Mouse (Mus musculus) heart, adult 11 months (tissue): Measurements from ENCODE around the gene Shank1.
"Not testable (repeated sequence)": the region's sequence is repeated elsewhere in the genome, so short reads cannot be mapped to it uniquely, and the experiment has no call there.

Experiments used
- DNase-seq: peaks from one replicate; pipeline ENCODE4 v3.0.0; 2022

The Shank1 gene

DNA sequence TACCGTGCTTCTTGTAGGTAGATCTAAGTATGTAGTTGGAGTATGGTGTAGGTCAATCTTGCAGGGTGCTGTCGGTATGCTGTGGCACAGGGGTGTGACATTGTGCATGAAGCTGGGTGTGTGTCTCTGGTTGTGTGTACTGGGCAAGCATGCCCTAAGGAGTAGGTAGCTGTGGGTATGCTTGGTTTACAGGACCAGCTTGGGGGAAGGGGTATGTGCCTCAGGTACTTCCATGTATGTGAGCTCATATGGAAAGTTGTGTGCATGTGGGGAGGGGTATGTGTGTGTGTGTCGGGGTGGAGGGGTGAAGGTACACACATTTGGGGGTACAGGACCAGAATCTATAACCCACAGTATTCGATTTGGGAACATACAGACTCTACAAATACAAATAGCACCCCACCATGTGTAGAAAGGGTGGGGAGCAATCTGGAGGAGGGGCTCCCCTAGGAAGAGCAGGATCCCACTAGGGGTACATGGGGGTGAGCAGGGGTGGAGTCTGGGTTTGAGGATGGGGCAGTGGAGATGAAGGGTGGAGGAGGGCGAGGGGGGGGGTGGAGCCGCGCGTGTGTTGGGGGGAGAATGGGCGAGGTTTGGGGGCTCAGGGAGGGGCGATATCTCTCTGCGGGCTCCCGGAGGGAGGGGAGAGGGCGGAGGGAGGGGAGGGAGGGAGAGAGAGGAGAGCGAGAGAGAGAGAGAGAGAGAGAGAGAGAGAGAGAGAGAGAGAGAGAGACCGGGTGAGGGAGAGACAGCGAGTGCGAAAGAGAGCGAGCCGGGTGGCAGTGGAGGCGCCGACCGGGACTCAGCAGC is at the start of gene Shank1:
TSS of gene Shank1 (plus strand) at position 779 of the 810 bp plus-strand sequence.
- no peak for DNase-seq

DNA sequence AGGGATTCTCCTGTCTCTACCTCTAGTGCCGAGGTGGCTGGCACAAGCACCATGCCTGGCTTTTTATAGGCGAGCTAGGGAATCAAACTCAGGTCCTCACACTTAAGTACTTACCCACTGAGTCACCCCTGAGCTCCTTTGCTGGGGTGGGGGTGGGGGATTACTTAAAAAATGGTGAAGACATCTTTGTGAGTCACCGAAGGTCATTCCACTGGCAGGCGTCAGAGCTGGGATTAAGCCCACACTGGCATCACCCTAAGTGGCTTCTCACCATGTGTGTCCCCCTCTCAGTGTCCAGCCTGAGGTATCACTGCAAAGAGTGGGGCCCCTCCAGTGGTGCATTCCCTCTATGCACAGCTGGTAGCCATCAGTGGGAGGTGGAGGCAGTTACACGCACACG is 49.6 kb upstream of the Shank1 start:
- no peak for DNase-seq

DNA sequence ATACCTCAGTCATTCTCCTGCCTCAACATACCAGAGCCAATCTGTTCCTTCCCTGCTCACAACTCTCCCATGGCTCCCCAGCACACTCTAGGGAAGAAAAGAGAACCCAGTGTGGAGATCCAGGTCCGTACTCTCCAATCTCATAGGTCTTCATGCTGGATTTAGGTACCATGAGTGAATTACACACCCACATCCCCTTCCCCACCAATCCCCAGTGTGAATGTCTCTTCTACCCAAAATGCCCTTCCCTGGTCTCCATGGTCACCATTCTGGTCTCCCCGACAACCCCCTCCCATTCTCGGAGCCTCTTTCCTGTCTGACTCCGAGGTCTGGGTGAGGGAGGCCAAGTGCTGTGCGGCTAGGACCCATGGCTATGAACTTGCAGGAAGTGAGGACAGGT is 48.9 kb upstream of the Shank1 start, which contains the start of gene Gm15517:
TSS of gene Gm15517 (plus strand) at position 301 of the 400 bp plus-strand sequence.
- DNase-seq: no peak

DNA sequence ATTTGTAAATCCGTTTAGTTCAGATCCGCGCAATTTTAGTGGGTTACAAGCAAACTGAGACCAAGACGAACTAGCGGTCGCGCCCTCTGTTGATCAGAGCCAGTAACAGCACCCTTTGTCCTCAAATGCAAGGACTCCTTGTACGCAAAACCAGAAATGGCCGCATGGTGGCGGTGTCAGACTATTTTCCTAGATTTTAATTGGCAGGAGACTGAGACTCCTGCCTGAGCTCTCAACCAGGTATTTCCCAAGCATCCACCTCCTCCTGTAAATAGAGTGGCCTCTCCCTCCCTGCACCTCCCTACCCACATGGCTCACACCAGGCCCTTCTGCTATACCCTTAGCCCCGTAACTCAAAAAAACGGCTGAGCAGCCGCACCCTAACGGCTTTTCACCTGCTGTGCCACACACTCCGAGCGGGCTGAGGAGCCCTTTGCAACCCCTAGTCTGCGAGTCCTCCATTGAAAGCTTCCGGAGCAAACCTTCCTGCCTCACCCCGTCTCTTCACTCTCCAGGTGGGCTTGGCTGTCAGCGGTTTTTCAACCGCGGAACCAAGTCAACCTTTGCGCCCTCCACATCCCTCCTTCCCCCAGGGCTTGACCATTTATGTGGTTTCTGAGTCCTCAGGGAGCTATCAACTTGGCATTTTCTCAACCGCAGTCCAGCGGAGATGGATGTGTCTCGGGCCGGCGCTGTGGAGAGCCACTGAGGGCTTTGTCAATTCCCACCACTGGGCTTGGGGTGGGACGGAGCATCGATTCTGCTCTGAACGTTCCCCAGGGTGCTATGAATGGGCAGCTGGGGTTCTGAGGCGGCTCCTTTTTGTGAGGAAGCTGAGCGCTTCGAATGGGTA is 47.0 kb upstream of the Shank1 start:
- DNase-seq: peak; percentile 96

DNA sequence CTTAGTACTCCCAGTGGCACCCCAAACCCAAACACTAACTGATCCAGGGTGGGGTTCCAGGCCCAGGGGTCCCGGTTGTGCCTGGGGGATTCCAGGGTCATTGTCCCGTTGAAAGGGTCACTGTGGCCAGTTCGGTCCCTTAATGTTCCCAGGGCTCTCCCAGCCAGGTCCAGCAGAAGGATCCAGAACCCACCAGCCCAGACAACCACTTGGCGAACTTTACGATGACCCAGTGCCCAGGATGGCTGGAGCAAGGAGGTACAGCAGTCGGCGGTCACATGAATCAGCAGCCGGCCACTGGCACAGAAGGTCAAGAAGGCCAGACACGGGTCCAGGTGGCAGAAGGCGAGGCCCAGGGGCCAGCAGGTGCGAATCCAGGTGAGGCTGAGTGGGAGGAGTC is 41.9 kb upstream of the Shank1 start:
- peak; percentile 76 for DNase-seq

DNA sequence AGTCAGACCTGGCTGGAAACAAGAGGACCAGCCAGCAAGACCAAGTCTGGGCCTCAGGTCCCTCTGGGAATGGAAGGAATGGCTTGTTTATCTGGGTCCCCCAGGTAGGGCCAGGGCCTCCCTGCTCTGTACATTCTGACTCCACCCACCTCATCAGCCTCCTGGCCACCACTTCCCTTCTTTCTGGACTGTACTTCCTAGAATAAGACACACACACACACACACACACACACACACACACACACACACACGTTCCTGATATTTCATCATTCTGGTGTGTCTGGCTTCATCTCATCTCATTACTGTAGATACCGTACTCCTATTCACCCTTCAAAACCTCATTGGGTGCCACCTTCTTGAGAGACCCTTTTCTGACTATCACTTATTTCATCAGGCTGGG is 40.7 kb upstream of the Shank1 start:
- DNase-seq: peak; percentile 82

DNA sequence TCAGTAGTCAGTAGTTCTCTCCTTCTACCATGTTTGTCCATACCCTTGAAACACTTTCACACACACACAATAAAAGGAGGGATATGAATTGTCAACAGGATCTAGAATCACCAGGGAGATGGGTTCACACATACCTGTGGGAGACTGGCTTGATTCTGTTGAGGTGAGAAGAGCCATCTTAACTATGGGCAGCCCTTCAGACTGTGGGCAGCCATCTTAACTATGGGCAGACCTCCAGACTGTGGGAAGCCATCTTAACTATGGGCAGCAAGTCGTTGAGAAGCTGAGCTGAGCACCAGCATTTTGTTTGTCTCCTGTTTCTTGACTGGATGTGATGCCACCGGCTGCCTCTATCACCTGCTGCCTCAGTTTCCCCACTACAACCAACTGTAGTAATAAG is 38.7 kb upstream of the Shank1 start:
- peak; percentile 74 for DNase-seq

DNA sequence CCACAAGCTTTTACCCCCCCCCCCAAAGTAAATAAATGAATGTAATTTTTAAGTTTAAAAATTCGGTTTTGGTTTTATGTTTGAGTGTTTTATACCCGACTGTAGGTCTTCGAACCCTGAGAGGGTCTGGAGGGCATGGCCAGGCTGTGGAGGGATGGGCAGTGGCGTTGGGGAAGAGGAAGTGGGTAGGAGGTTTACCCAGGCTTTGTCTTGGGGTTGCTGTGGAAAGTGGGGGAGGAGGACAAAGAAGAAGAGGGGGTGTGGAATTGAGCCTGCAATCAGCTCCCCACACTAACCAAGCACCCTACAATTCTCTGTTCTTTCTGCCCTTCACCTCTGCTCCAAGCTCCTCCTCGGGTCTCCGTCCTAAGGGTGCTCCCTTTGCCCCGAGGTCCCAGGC is 37.5 kb upstream of the Shank1 start:
- peak; percentile 62 for DNase-seq

DNA sequence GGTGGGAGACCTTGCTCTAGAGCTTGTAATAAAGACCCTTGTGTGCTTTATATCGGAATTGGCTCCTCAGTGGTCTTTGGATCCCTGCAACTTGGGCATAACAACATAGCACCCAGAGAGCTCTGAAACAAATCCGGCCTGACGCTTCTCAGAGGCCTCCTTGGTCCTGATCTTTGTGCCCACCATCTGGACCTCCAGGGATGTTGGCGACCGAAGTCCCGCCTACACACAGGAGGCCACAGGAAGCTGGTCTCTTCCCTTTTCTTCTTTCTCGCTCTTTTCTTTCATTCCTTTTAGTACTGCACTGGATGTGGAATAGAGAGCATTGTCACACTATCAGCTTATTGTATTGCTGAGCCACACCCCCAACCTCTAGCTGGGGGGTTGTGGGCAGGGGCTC is 36.6 kb upstream of the Shank1 start:
- DNase-seq: peak; percentile 78

DNA sequence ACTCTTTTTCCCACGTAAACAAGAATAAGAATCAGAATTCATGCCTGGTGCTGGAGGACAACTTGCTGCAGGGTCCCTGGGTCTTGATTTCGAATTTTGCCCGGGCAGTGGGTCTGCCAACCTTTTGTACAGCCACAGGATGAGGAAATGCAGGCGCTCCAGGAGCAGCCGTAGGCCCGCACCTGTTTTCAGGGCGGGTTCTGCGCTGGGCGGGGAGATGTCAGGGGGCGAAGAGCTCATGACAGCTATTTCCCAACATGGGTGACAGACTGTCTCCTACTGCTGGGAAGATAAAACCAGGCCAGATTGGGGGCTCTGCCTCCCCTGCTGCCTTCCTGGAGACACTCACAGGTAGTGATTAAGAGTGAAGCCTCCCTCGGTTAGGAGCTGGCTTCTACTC is 36.0 kb upstream of the Shank1 start:
- peak; percentile 81 for DNase-seq

DNA sequence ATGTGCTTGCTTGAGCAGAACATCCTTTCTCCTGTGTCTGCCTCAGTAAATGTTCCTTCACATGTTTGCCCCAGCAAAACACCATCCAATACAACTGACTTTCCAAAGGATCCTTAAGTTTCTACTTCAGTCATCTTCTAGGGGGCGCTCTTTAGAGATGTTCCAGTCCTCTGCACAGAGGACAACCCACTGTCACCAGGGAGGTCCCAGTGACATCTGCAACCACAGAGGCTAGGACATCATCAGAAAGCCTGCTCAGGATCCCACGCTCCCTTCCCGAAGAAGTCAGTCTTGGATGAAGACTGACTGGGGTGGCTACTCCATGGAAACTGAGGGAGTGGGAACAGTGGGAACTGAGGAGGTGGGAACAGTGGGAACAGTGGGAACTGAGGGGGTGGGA is 34.5 kb upstream of the Shank1 start:
- DNase-seq: no peak

DNA sequence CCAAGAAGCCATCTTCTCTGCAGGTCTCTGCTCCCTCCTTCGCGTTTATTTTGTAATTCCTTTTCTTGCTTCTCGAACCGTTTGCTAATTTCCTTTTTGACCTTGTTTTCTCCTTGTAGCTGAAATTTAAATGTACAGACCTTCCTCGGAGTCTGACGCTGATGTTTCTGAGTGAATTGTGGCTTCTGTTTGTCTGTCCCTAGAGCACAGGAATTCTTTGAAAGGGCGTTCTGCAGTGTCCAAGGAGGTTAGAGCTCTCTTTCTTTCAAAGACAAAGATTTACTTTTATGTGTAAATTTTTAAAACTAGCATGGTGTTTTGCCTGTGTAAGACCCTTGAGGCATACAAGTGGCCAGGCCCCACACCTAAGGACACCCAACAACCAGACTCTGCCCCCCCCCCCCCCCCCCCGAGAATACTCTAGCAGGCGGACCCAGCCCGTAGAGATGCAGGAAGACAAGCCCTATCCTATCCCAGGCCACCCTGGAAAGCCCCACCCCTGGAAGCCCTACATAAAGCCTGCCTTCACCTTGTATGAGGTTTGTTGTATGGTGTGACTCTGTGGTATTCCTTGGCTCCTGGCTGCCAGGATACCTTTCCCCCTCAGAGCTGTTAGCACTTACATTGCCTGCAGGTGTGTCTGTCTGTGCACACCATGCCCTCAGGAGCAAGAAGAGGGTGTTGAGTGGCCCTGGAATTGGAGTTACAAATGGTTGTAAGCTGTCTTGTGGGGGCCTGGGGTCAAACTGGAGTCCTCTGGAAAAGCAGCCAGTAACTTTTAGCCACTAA is 33.4 kb upstream of the Shank1 start:
- DNase-seq: no peak

DNA sequence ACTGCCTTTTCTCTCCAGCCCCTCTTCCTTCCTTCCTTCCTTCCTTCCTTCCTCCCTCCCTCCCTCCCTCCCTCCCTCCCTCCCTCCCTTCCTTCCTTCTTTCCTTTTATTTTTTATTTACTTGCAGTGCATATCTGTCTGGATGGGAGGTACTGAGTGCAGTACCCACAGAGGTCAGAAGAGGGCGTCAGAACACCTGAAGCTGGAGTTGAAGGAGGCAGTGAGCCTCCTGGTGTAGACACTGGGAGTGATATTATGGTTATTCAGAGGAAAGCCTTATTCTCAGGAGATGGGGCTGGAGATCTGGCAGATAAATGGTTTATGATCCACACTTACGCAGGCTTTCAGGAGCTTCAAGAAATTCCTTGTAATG is 32.8 kb upstream of the Shank1 start:
- DNase-seq: no peak

DNA sequence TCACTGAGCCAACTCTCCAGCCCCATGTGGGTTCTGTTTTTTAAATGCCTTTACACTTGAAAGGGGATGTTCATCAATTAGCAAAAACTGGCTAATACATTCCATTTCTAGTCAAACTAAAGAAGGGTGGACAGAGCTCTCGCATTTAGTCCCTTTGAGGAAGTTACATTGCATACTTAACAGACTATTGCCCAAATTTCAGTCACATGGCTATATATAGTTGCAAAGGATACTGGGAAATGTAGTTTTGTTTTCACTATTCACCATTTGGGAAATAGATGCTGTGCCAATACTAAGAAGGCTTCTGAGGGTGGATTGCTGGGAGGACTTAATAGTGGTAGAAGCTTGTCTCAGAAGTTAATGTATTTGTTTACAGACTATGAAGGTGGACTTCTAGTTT is 29.1 kb upstream of the Shank1 start:
- DNase-seq: no peak

DNA sequence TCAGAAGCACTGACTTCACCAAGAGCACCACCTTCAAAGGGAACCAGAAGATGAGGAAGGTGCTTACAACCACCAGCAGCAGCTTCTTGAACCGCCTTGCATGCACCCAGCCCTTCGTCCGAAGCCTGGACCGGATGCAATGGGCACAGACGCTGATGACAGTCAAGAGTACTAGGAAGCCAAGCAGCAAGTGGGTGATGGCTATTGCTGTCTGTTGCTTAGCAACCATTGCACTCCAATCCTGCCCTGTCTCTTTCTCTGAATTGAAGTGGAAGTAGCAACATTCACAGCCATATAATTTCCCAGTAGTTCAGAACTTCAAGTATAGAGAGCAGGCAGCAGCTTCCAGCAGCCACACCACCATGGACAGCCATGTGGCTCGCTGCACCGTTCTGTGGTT is 28.5 kb upstream of the Shank1 start:
- no peak for DNase-seq

DNA sequence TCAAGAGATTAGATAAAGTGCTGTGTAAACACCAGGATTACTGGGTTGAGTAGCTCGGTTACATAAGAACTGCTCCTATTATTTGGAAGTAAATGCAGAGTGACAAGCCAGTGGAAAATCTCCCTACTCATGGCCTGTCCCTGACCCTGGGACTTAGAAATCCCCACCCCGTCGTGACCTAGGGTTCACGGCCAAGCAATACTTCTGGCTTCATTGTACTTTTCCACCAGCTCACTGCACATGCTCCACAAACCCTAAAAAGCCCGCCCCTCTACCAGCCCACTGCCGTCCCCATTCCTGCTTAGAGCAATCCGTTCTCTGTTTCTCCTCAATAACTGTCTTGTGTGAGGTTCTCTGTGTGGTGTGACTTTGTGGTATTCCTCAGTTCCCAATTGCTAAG is 22.3 kb upstream of the Shank1 start:
- no peak for DNase-seq

DNA sequence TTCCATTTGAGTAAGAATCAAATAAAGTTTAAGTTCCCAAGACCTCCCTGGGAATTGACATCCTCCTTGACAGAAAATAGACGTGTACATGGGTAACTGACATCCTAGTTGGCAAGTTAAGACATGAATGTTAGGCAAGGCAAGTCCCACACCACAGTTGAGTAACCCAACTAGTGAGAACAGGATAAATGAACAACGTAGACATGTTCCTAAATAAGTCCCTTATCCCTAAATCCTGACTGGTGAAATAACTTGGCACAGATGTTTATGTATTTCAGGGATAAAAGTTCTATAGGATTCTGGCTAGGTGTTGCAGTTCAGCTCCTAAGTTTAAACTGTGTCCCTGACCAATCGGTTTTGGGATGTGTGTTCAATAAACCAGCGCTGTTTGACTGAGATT is 19.1 kb upstream of the Shank1 start:
- no peak for DNase-seq

DNA sequence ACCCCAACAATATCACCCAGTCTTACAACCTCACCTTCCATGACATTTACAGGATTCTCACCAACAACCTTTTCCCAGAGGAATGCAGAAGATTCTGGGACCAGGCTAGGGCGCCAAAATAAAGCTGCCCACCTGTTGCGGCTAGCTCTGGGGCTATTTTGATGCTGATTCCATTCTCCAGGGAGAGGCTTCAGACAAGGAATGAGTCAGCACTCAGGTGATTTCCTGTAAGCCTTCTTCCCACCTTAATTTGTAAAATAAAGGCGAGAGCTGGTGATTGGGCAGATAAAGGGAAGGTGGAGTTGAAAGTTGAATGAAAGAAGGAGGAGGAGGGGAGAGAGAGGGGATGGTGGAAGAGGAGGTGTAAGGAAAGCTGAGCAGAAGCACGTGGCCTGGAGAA is 18.6 kb upstream of the Shank1 start:
- DNase-seq: no peak

DNA sequence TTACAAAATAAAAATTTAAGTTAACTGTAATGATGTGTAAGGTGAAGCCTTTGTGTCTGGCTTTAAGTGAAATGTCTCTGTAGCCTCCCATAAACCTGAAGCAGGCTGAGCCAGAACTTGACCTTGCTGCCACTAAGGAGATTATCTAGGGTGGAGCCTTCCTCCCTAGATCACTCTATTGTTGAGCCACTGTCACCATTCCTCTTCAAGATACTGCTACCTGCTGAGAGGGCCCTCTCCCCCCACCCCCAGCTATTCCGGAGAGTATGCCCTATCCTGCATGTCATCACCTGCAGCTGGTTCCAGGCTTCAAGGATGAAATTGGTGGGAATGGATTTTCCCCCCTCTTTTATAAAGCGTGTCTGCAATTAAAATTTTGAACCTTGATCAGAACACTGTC is 12.6 kb upstream of the Shank1 start:
- DNase-seq: not testable (repeated sequence)

DNA sequence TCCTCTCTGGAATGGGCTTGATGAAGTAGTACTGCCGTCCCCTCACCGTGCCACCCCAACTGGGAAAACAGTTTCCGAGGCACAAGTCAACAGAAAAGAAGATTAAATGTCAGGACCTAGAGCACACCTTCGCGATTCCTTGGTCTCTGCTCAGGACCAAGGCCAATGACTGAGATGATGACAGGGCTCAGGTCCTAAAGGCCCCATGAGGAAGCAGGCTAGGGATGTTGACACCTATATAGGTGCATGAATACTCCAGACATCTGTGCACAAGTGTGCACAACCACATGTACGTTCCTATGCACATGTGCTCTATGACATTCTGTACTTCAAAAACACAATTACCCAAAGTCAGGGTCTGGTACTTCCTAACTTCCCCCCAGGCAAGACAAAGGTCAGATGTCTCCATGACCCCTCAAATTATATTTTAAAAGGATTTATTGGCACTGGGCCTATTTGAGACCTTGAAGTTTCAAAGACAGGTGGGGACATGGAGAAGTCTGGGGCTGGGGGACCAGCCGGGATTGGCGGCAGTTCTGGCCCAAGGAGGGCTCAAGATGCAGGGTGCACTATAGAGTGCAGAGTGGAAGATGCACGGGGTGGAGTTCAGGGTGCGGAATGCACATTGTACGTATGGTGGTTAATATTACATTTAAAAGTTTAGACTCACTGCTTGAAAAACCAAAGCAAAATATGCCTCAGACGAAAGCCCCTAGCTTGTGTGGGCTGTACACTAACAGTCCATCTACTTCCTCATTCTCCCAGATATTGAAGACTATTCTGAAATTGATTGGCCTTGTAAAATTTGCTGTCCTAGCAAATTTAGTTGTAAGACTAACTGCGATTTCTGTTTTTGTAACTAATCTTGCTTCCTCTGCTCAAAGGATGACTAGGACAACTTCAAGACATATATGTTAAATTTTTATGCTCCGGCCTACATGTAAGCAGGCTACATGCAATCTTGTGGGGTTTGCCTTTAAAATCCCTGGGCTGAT is 6.4 kb upstream of the Shank1 start:
- no peak for DNase-seq

DNA sequence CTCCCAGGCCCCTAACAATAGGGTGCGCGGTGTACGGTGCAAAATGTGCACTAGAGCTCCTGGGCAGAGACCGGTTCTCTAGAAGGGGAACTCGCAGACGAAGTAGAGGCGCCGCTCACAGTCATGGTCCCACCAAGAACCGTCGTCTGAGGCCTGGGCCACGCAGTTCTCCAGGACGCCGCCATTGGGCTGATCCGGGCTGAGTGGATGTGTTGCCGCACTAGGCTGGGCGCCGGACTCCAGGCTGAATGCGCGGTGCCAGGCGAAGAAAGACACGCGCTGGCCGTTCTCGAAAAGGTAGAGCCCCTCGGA is 5.6 kb upstream of the Shank1 start:
- no peak for DNase-seq
